Mouse (Mus musculus) frontal cortex, postnatal 14 days (tissue): ENCODE results near the gene Ttc21b.

Experiments used
- DNase-seq, 2 experiments: peaks; one replicate each; pipeline ENCODE4 v3.0.0; 2022; ENCODE audit warnings: low spot score in 2 of 2

Gene Ttc21b

GRCm38 (mm10) chr2:66171643-66172042 lies 84.8 kb downstream of the Ttc21b start:
- DNase-seq, result no peak

GRCm38 (mm10) chr2:66170721-66171120 lies 85.7 kb downstream of the Ttc21b start:
- no peak for DNase-seq

GRCm38 (mm10) chr2:66165025-66165424 lies 91.4 kb downstream of the Ttc21b start:
- DNase-seq, result no peak

- no peak for DNase-seq
Measured at GRCm38 (mm10) chr2:66158140-66158915, 98.1 kb downstream of the Ttc21b start.

- DNase-seq, result no peak
Measured at GRCm38 (mm10) chr2:66151436-66151835, 105.0 kb downstream of the Ttc21b start.

- no peak for DNase-seq
Measured at GRCm38 (mm10) chr2:66150531-66150930, 105.9 kb downstream of the Ttc21b start.

GRCm38 (mm10) chr2:66148654-66149230 lies 107.7 kb downstream of the Ttc21b start:
- no peak for DNase-seq

GRCm38 (mm10) chr2:66146473-66146872 lies 109.9 kb downstream of the Ttc21b start:
- no peak for DNase-seq

- no peak for DNase-seq
Measured at GRCm38 (mm10) chr2:66144770-66145169, 111.6 kb downstream of the Ttc21b start.

GRCm38 (mm10) chr2:66143284-66143683 lies 113.1 kb downstream of the Ttc21b start:
- no peak for DNase-seq

- DNase-seq, result no peak
Measured at GRCm38 (mm10) chr2:66142711-66143110, 113.7 kb downstream of the Ttc21b start.

GRCm38 (mm10) chr2:66142268-66142667 lies 114.1 kb downstream of the Ttc21b start:
- no peak for DNase-seq

- no peak for DNase-seq
Measured at GRCm38 (mm10) chr2:66140246-66140645, 116.2 kb downstream of the Ttc21b start.
